Mouse (Mus musculus) liver, embryonic 14.5 days (tissue): ENCODE measurements at regions not wholly inside any gene's neighbourhood (a gene's known extent, or its start where the extent isn't known, plus 50 kb on each side); places are given as distances from the start of the nearest gene placed in this dataset.

Experiments
- CTCF ChIP-seq: IDR thresholded peaks from 2 replicates; pipeline ENCODE4 v1.5.1; 2016; ENCODE audit warnings: antibody characterized with exemption, low read depth, control low read depth
- EP300 ChIP-seq: IDR thresholded peaks from 2 replicates; pipeline ENCODE4 v1.6.1; 2016; ENCODE audit warnings: antibody characterized with exemption, low read depth

DNA sequence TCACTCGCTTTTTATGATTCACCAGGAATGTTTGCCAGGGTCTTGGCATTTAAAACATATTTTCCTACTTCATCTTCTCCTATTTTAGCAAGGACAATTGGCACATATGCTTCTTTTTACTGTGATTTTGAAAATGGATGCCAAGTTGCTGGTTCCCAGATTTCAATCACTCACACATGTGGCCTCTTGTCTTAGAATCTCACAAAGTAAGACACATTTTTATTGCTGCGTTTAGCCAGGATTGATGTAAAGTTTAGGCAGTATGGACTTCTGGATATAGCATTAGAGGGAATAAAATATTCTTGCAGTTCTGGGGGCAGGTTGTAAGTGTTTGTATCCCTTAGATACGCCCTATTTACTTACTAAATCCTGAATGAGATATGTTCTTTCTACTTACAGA, 197.4 kb upstream of the Wdfy3 start:
- TF ChIP-seq EP300 = no peak
- TF ChIP-seq CTCF = no peak
